Mouse (Mus musculus): ENCODE data around the gene Trpm4. TPM values are rescaled to one million over a fixed set of nuclear protein-coding genes. Genes with fewer than 3 reads are reported as not detected.

The Trpm4 gene
- 0.24 TPM for polyA plus RNA-seq (2014; fragmentation: Illumina TruSeq; extraction: RNeasy Lipid Tissue Mini Kit (QIAGEN cat#74804); ENCODE audit: low read depth, low replicate concordance)

GRCm38 (mm10) chr7:45333431-45333982 lies at the start of gene Trpm4:
TSS of gene Trpm4 (minus strand) at chr7:45333780.

DNA sequence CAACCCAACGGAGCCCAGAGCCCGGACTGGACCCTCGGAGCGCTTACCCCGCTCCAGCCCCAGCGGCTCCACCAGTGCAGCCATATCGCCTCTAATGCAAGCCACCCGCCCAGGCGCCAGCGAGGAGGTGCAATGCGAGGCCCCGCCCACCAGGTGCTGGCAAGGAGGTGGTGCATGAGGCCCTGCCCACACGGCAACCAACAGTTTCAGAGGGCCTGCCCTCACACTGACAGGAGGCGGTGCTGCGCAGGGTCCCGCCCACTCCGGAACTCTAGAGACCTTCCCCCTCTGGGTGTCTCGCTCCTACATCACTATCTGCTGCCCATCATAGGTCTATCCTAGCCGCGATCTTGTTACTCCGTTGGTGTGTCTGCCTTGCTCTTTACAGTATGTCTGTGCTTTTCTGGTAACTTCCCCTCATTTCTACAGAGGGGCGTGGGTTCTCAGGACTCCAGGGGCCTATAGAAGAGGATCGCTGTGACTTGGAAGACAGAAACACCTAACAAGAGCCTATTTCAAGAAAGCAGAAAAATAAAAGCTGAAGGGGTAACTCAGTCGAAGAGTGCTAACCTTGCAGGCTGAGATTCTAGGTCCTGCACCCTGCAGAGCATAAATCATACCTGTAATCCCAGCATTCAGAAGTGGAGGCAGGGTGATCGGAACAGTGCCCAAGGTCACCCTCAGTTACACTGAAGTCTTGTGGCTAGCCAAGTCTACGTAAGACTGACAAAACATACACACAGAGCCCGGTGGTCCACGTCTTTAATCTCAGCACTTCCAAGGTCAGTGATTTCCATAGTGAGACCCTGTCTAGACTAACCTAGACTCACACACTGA lies 37.1 kb upstream of the Trpm4 start, which contains the start of gene Lin7b:
TSS of gene Lin7b (minus strand) at position 109 of the 837 bp plus-strand sequence.

GRCm38 (mm10) chr7:45366652-45367019 lies 33.1 kb upstream of the Trpm4 start, which contains the start of gene Ppfia3:
TSS of gene Ppfia3 (minus strand) at chr7:45367019.

DNA sequence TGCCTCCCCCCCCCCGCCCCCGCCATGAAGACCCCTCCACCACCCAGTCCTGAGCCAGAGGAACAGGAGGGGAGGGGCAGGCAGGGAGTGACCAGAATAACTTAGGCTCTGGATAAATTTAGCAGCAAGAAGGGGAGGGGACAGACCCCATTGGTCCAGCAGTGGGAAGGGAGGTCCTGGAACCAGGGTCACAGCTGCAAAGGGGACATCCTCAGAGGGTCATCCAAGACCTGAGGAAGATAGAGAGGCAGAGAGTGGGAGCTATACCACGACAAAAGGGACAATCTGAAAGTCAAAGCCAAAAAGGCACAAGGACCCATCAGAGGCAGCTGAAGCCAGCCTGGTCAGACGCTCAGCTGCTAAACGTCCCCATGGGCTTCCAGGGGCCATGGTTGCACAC lies 1.5 kb upstream of the Trpm4 start, which contains the start of gene Hrc:
TSS of gene Hrc (plus strand) at position 235 of the 400 bp plus-strand sequence.

GRCm38 (mm10) chr7:45277136-45277760 lies 56.3 kb downstream of the Trpm4 start, which contains the start of gene Slc6a21:
TSS of gene Slc6a21 (plus strand) at chr7:45277513.

Other genes starting within 250 kb of the Trpm4 start
- not detected for gene Rcn3, start 241.6 kb downstream of the Trpm4 start, polyA plus RNA-seq (2014; fragmentation: Illumina TruSeq; extraction: RNeasy Lipid Tissue Mini Kit (QIAGEN cat#74804); ENCODE audit: low read depth, low replicate concordance)
- gene Fcgrt, start 229.9 kb downstream of the Trpm4 start, polyA plus RNA-seq (2014; fragmentation: Illumina TruSeq; extraction: RNeasy Lipid Tissue Mini Kit (QIAGEN cat#74804); ENCODE audit: low read depth, low replicate concordance), result 17.1 TPM
- 257 TPM for gene Rps11, start 209.3 kb downstream of the Trpm4 start, polyA plus RNA-seq (2014; fragmentation: Illumina TruSeq; extraction: RNeasy Lipid Tissue Mini Kit (QIAGEN cat#74804); ENCODE audit: low read depth, low replicate concordance)
- 320 TPM for gene Rpl13a, start 205.0 kb downstream of the Trpm4 start, polyA plus RNA-seq (2014; fragmentation: Illumina TruSeq; extraction: RNeasy Lipid Tissue Mini Kit (QIAGEN cat#74804); ENCODE audit: low read depth, low replicate concordance)
- gene Gm45713, start 197.5 kb downstream of the Trpm4 start, polyA plus RNA-seq (2014; fragmentation: Illumina TruSeq; extraction: RNeasy Lipid Tissue Mini Kit (QIAGEN cat#74804); ENCODE audit: low read depth, low replicate concordance), result not detected
- gene Flt3l, start 197.3 kb downstream of the Trpm4 start, polyA plus RNA-seq (2014; fragmentation: Illumina TruSeq; extraction: RNeasy Lipid Tissue Mini Kit (QIAGEN cat#74804); ENCODE audit: low read depth, low replicate concordance), result 6.0 TPM
- gene Pih1d1, start 179.5 kb downstream of the Trpm4 start, polyA plus RNA-seq (2014; fragmentation: Illumina TruSeq; extraction: RNeasy Lipid Tissue Mini Kit (QIAGEN cat#74804); ENCODE audit: low read depth, low replicate concordance), result not detected
- 2.0 TPM for gene Aldh16a1, start 179.2 kb downstream of the Trpm4 start, polyA plus RNA-seq (2014; fragmentation: Illumina TruSeq; extraction: RNeasy Lipid Tissue Mini Kit (QIAGEN cat#74804); ENCODE audit: low read depth, low replicate concordance)
- not detected for gene Slc17a7, start 169.8 kb downstream of the Trpm4 start, polyA plus RNA-seq (2014; fragmentation: Illumina TruSeq; extraction: RNeasy Lipid Tissue Mini Kit (QIAGEN cat#74804); ENCODE audit: low read depth, low replicate concordance)
- not detected for gene Gfy, start 154.2 kb downstream of the Trpm4 start, polyA plus RNA-seq (2014; fragmentation: Illumina TruSeq; extraction: RNeasy Lipid Tissue Mini Kit (QIAGEN cat#74804); ENCODE audit: low read depth, low replicate concordance)
- not detected for gene Pth2, start 152.8 kb downstream of the Trpm4 start, polyA plus RNA-seq (2014; fragmentation: Illumina TruSeq; extraction: RNeasy Lipid Tissue Mini Kit (QIAGEN cat#74804); ENCODE audit: low read depth, low replicate concordance)
- not detected for gene Ccdc155, start 128.9 kb downstream of the Trpm4 start, polyA plus RNA-seq (2014; fragmentation: Illumina TruSeq; extraction: RNeasy Lipid Tissue Mini Kit (QIAGEN cat#74804); ENCODE audit: low read depth, low replicate concordance)
- gene Dkkl1, start 121.6 kb downstream of the Trpm4 start, polyA plus RNA-seq (2014; fragmentation: Illumina TruSeq; extraction: RNeasy Lipid Tissue Mini Kit (QIAGEN cat#74804); ENCODE audit: low read depth, low replicate concordance), result not detected
- gene Tead2, start 118.0 kb downstream of the Trpm4 start, polyA plus RNA-seq (2014; fragmentation: Illumina TruSeq; extraction: RNeasy Lipid Tissue Mini Kit (QIAGEN cat#74804); ENCODE audit: low read depth, low replicate concordance), result 0.44 TPM
- gene Cd37, start 94.7 kb downstream of the Trpm4 start, polyA plus RNA-seq (2014; fragmentation: Illumina TruSeq; extraction: RNeasy Lipid Tissue Mini Kit (QIAGEN cat#74804); ENCODE audit: low read depth, low replicate concordance), result not detected
- not detected for gene Slc6a16, start 92.7 kb downstream of the Trpm4 start, polyA plus RNA-seq (2014; fragmentation: Illumina TruSeq; extraction: RNeasy Lipid Tissue Mini Kit (QIAGEN cat#74804); ENCODE audit: low read depth, low replicate concordance)
- gene Slc6a21, start 56.3 kb downstream of the Trpm4 start, polyA plus RNA-seq (2014; fragmentation: Illumina TruSeq; extraction: RNeasy Lipid Tissue Mini Kit (QIAGEN cat#74804); ENCODE audit: low read depth, low replicate concordance), result not detected
- not detected for gene Hrc, start 1.5 kb upstream of the Trpm4 start, polyA plus RNA-seq (2014; fragmentation: Illumina TruSeq; extraction: RNeasy Lipid Tissue Mini Kit (QIAGEN cat#74804); ENCODE audit: low read depth, low replicate concordance)
- gene Ppfia3, start 33.2 kb upstream of the Trpm4 start, polyA plus RNA-seq (2014; fragmentation: Illumina TruSeq; extraction: RNeasy Lipid Tissue Mini Kit (QIAGEN cat#74804); ENCODE audit: low read depth, low replicate concordance), result not detected
- gene Lin7b, start 36.8 kb upstream of the Trpm4 start, polyA plus RNA-seq (2014; fragmentation: Illumina TruSeq; extraction: RNeasy Lipid Tissue Mini Kit (QIAGEN cat#74804); ENCODE audit: low read depth, low replicate concordance), result not detected
- 40.0 TPM for gene Snrnp70, start 62.0 kb upstream of the Trpm4 start, polyA plus RNA-seq (2014; fragmentation: Illumina TruSeq; extraction: RNeasy Lipid Tissue Mini Kit (QIAGEN cat#74804); ENCODE audit: low read depth, low replicate concordance)
- gene Kcna7, start 71.9 kb upstream of the Trpm4 start, polyA plus RNA-seq (2014; fragmentation: Illumina TruSeq; extraction: RNeasy Lipid Tissue Mini Kit (QIAGEN cat#74804); ENCODE audit: low read depth, low replicate concordance), result not detected
- 0.53 TPM for gene Ntf5, start 79.9 kb upstream of the Trpm4 start, polyA plus RNA-seq (2014; fragmentation: Illumina TruSeq; extraction: RNeasy Lipid Tissue Mini Kit (QIAGEN cat#74804); ENCODE audit: low read depth, low replicate concordance)
- gene Lhb, start 87.0 kb upstream of the Trpm4 start, polyA plus RNA-seq (2014; fragmentation: Illumina TruSeq; extraction: RNeasy Lipid Tissue Mini Kit (QIAGEN cat#74804); ENCODE audit: low read depth, low replicate concordance), result not detected
- gene Gys1, start 101.1 kb upstream of the Trpm4 start, polyA plus RNA-seq (2014; fragmentation: Illumina TruSeq; extraction: RNeasy Lipid Tissue Mini Kit (QIAGEN cat#74804); ENCODE audit: low read depth, low replicate concordance), result 5.7 TPM
- gene Ruvbl2, start 104.3 kb upstream of the Trpm4 start, polyA plus RNA-seq (2014; fragmentation: Illumina TruSeq; extraction: RNeasy Lipid Tissue Mini Kit (QIAGEN cat#74804); ENCODE audit: low read depth, low replicate concordance), result 0.36 TPM
- 9.1 TPM for gene Ftl1, start 126.1 kb upstream of the Trpm4 start, polyA plus RNA-seq (2014; fragmentation: Illumina TruSeq; extraction: RNeasy Lipid Tissue Mini Kit (QIAGEN cat#74804); ENCODE audit: low read depth, low replicate concordance)
- gene Bax, start 133.1 kb upstream of the Trpm4 start, polyA plus RNA-seq (2014; fragmentation: Illumina TruSeq; extraction: RNeasy Lipid Tissue Mini Kit (QIAGEN cat#74804); ENCODE audit: low read depth, low replicate concordance), result 0.65 TPM
- not detected for gene Tulp2, start 148.1 kb upstream of the Trpm4 start, polyA plus RNA-seq (2014; fragmentation: Illumina TruSeq; extraction: RNeasy Lipid Tissue Mini Kit (QIAGEN cat#74804); ENCODE audit: low read depth, low replicate concordance)
- gene Gm45808, start 153.0 kb upstream of the Trpm4 start, polyA plus RNA-seq (2014; fragmentation: Illumina TruSeq; extraction: RNeasy Lipid Tissue Mini Kit (QIAGEN cat#74804); ENCODE audit: low read depth, low replicate concordance), result not detected
- gene Dhdh, start 155.0 kb upstream of the Trpm4 start, polyA plus RNA-seq (2014; fragmentation: Illumina TruSeq; extraction: RNeasy Lipid Tissue Mini Kit (QIAGEN cat#74804); ENCODE audit: low read depth, low replicate concordance), result 13.6 TPM
- 44.8 TPM for gene Nucb1, start 176.6 kb upstream of the Trpm4 start, polyA plus RNA-seq (2014; fragmentation: Illumina TruSeq; extraction: RNeasy Lipid Tissue Mini Kit (QIAGEN cat#74804); ENCODE audit: low read depth, low replicate concordance)
- 0.97 TPM for gene Ppp1r15a, start 192.5 kb upstream of the Trpm4 start, polyA plus RNA-seq (2014; fragmentation: Illumina TruSeq; extraction: RNeasy Lipid Tissue Mini Kit (QIAGEN cat#74804); ENCODE audit: low read depth, low replicate concordance)
- gene Plekha4, start 192.6 kb upstream of the Trpm4 start, polyA plus RNA-seq (2014; fragmentation: Illumina TruSeq; extraction: RNeasy Lipid Tissue Mini Kit (QIAGEN cat#74804); ENCODE audit: low read depth, low replicate concordance), result not detected
- 5.9 TPM for gene Hsd17b14, start 221.1 kb upstream of the Trpm4 start, polyA plus RNA-seq (2014; fragmentation: Illumina TruSeq; extraction: RNeasy Lipid Tissue Mini Kit (QIAGEN cat#74804); ENCODE audit: low read depth, low replicate concordance)
- 3.6 TPM for gene Bcat2, start 236.4 kb upstream of the Trpm4 start, polyA plus RNA-seq (2014; fragmentation: Illumina TruSeq; extraction: RNeasy Lipid Tissue Mini Kit (QIAGEN cat#74804); ENCODE audit: low read depth, low replicate concordance)